Mouse (Mus musculus) erythroblast, embryonic 14.5 days (primary cell): ENCODE measurements around the gene Capn1.

Source experiments
- GATA1 ChIP-seq: IDR thresholded peaks from 2 replicates; pipeline ENCODE4 v1.6.1; 2012; ENCODE audit warnings: low read length, inconsistent platforms, mixed read lengths
- TAL1 ChIP-seq: IDR thresholded peaks from 3 replicates; pipeline ENCODE4 v1.6.1; 2012; ENCODE audit warnings: low read length, inconsistent platforms, mixed read lengths

DNA sequence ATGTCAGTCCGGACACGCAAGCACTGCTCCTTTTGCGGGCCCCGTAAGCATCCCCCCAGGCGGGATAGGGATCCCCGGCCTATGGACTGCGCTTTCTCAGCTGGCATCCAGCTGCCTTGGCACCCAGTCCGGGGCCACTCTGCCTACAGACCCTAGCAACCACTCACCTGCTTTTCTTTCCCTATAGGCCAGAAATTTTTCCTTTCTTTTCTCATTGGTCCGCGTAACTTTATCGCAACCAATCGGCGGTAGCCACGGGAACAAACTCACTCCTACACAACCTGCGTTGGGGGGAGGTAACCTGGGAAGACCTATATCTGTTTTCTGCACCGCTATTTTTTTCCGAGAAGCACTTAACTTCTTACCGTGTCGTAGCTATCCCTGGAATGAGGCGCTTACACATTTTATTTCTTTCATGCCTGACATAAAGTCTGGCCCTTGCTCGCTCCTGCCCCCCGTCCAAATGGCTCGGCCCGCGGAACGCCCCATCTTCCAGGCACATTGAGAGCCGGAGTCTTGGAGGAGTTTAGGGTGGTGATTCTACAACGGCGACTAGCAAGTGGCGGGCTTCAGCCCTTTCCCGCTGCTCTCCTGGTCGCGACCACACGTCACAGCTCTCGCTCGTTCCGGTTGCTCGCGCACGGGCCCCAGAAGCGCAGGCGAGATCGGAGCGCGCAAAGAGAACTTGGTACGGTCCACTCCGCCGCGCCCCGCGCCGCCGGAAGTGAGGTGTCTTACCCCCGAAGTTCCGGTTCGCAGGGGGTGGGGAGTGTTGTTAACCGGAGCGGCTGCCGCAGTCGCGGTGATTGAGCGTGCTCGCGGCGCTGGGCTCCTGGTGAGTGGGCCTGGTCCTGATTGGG is 30.8 kb upstream of the Capn1 start, which contains the start of gene Syvn1:
- TF ChIP-seq GATA1 (no peak), TAL1 (no peak)
